Mouse (Mus musculus): ENCODE results near the gene Senp2. TPM values are rescaled to one million over a fixed set of nuclear protein-coding genes. Genes with fewer than 3 reads are reported as not detected.
"Not testable (repeated sequence)": the region's sequence is repeated elsewhere in the genome, so short reads cannot be mapped to it uniquely, and the experiment has no call there.

Senp2 gene
- total RNA-seq (2021), result 10 to 100 TPM; 18.3 to 22.1 TPM
- long read RNA-seq, experiment 1, full-length matches to known transcripts, result 9 of 16 reads
- long read RNA-seq, experiment 1, partial matches to known transcripts, result 0 of 16 reads
- long read RNA-seq, experiment 1, other reads (novel, unspliced or antisense), result 7 of 16 reads
- long read RNA-seq, experiment 2, full-length matches to known transcripts, result 14 of 21 reads
- long read RNA-seq, experiment 2, partial matches to known transcripts, result 1 of 21 reads
- long read RNA-seq, experiment 2, other reads (novel, unspliced or antisense), result 6 of 21 reads

DNA sequence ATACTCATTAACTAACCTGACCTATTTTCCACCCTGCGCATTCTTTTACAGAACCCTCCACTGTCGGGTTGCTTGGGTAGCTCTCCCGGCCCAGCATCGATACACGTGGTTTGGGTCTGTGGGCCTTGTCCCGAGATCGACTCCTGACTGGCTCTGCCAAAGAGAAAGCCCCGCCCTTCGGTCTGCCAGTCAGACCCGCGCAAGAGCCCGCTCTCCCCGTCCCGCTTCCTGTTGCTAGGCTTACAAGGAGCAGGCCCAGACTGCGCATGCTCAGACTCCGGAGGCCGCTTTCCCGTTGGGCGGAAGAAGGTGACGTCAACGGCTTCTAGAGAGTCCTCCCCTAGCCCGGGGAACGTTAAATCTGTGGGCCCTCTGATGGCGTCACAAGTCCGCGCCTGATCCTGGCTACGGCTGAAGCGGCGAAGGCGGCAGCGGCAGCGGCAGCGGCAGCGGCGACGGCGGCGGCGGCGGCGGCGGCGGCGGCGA is at the start of gene Senp2:
TSS of gene Senp2 (plus strand) at position 386 of the 486 bp plus-strand sequence.
- intact Hi-C loops (cut with DNase I; ENCODE audit: low total_unique reads), result no loop called here
- DNase-seq, result peak; percentile 100

DNA sequence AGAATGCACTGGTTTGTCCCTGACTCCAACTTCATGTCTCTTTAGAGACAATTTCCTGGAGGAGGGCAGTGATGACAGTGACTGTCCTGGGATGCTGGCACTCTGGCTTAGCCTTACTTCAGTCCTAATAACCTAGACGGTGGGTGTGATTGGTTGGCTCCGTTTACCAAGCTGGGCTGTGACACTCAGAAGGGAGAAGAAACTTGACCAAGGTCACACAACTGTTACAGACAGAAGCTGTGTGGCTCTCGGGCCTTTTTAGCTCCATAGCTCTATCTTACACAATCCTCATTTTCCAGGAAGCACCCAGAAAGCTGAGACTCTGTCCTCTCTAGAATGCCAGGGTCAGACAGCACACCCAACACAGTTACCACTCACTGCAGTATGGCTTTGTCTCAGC is 43.7 kb upstream of the Senp2 start:
- DNase-seq, result no peak
- intact Hi-C loops (cut with DNase I; ENCODE audit: low total_unique reads), result no loop called here

DNA sequence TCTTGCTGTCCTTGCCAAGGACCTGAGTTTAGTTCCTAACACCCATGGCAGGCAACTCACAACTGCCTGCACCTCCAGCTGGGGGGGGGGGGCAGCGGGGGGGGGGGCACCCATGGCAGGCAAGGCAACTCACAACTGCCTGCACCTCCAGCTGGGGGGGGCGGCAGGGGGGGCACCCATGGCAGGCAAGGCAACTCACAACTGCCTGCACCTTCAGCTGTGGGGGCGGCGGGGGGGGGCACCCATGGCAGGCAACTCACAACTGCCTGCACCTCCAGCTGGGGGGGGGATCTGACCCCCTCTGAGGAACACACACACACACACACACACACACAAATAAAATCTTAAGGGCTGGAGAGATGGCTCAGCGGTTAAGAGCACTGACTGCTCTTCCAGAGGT is 39.4 kb upstream of the Senp2 start:
- DNase-seq, result no peak
- intact Hi-C loops (cut with DNase I; ENCODE audit: low total_unique reads), result no loop called here

GRCm38 (mm10) chr16:21970536-21970935 is 38.7 kb upstream of the Senp2 start:
- intact Hi-C loops (cut with DNase I; ENCODE audit: low total_unique reads), result no loop called here
- no peak for DNase-seq

- intact Hi-C loops (cut with DNase I; ENCODE audit: low total_unique reads), result no loop called here
- DNase-seq, result no peak
Observed at GRCm38 (mm10) chr16:21971446-21971845, 37.8 kb upstream of the Senp2 start.

GRCm38 (mm10) chr16:21976203-21976602 is 33.1 kb upstream of the Senp2 start:
- intact Hi-C loops (cut with DNase I; ENCODE audit: low total_unique reads), result no loop called here

DNA sequence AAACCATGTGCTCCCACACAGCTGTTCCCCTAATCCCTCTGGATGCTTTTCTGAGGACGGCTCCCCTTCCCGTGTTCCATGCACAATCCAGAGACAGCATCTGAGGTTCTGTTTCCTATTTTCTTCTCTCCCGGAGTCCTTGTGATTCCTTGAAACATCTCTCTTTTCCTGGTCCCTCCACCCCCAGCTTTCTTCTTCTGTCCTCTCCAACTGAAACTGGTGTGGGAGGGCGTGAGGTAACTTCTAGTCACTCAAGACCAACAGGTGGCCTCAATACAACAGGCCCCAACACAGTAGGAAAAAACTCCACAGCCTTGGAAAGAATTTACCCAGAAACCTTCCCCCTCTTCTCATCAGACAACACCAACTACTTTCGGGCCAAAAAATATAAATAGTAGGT is 31.9 kb upstream of the Senp2 start:
- intact Hi-C loops (cut with DNase I; ENCODE audit: low total_unique reads), result no loop called here

More at GRCm38 (mm10) chr16:21976203-21976602, 33.1 kb upstream of the Senp2 start:
- peak; percentile 7 for DNase-seq

DNA sequence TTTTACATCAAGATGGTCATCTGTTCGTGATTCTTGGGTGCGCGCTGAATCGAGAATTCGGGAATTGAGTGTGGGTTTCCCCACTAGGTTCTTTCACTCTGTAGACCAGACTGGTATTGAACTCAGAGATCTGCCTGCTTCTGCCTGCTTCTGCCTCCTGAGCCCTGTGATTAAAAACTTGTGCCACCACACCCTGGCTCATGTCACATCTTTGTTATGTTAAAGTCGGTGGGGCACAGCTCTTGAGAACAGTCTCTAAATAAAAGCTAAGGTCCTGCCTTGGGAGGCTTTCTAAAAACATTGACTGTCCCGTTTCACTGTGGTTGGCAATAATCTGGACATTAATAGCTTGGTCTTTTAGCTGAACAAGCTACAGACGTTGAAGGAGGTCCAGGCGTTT is 26.1 kb upstream of the Senp2 start:
- DNase-seq, result no peak
- intact Hi-C loops (cut with DNase I; ENCODE audit: low total_unique reads), result no loop called here

More for the DNA sequence above, 31.9 kb upstream of the Senp2 start:
- no peak for DNase-seq

DNA sequence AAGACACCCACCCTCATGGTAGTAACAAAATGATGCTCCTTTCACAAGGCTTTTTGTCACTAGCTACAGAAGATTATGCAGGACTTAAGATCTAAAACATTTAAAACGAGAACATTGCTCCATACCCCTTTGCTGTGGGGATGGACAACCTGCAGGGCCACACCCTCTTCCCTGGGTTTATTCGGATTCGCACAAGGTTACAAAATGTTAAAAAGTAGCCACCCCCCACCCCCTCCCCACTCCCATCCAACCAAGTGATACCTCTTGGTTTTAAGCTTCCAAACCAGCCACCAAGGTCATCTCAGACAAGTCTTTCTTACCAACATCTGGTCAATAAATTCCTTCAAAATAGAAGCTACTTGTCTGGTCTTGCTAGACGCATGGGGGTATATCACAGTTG is 25.7 kb upstream of the Senp2 start:
- no peak for DNase-seq
- intact Hi-C loops (cut with DNase I; ENCODE audit: low total_unique reads), result no loop called here

- no peak for DNase-seq
- intact Hi-C loops (cut with DNase I; ENCODE audit: low total_unique reads), result no loop called here
Observed at GRCm38 (mm10) chr16:21984091-21984490, 25.2 kb upstream of the Senp2 start.

DNA sequence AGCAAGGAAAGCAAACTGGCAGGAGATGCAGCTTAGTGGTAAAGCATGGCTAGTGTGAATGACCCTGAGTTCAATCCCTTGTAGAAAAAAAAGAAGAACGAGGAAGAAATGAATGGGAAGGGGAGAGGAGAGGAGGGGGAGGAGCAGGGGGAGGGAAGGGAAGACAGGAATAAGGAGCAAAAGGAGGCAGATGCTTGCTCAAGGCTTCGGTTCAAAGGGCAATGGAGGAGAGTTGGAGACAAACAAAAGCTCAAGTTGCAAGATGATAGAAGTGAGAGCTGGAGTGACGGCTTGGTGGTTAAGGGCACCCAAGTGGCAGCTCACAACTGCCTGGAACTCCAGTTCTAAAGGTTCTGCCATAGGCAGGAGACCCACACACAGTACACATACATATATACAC is 23.1 kb upstream of the Senp2 start:
- intact Hi-C loops (cut with DNase I; ENCODE audit: low total_unique reads), result no loop called here
- no peak for DNase-seq

DNA sequence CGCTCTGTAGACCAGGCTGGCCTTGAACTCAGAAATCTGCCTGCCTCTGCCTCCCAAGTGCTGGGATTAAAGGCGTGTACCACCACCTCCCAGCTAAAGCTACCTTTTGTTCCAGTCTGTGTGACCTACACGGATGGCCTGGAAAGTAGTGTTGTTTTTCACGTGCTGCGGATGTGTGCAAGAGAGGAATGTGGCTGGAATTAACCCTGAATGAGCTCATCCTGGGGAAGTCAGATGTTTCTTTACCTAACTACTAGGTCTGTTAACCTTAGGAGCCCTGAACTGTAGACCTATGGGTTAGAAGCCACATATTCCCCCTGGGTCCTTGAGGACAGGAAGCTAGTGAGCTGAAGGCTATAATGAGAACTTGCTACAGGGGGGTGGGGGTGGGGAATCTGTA is 21.3 kb upstream of the Senp2 start:
- no peak for DNase-seq
- intact Hi-C loops (cut with DNase I; ENCODE audit: low total_unique reads), result no loop called here

DNA sequence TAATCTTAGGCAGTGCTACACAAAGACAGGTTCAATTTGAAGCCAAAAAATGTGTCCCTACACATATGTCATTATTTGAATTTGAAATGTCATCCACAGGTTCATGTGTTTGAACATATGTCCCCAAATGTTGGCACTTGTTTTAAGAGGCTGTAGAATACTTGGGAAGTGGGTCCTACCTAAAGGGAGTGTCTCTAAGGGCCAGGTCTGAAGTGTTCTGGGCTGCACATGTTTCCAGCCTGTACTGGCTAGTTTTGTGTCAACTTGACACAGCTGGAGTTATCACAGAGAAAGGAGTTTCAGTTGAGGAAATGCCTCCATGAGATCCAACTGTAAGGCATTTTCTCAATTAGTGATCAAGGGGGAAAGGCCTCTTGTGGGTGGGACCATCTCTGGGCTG is 18.4 kb upstream of the Senp2 start:
- DNase-seq; intact Hi-C loops (cut with DNase I; ENCODE audit: low total_unique reads): not testable (repeated sequence)

GRCm38 (mm10) chr16:21991774-21992173 is 17.5 kb upstream of the Senp2 start:
- intact Hi-C loops (cut with DNase I; ENCODE audit: low total_unique reads), result no loop called here
- no peak for DNase-seq

GRCm38 (mm10) chr16:21995304-21995703 is 14.0 kb upstream of the Senp2 start, which contains the start of gene Liph:
TSS of gene Liph (minus strand) at chr16:21995663.
- DNase-seq, result no peak
- intact Hi-C loops (cut with DNase I; ENCODE audit: low total_unique reads), result no loop called here

DNA sequence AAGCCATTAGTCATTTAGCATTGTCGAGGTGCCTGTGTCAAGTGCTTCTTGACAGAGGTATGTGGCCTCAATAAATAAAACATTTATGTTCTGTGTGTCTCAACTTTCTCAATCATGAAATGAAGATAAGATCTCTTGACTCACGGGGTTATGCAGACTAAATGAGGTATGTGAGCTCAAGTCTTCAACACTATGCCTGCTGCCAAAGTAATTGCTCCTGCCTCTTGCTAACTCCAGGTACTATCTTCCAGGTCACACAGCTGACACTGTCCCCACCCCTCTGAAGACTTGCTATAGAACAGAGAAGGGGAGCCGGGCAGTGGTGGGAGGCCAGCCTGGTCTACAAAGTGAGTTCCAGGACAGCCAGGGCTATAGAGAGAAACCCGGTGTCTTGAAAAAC is 12.9 kb upstream of the Senp2 start:
- DNase-seq, result no peak

DNA sequence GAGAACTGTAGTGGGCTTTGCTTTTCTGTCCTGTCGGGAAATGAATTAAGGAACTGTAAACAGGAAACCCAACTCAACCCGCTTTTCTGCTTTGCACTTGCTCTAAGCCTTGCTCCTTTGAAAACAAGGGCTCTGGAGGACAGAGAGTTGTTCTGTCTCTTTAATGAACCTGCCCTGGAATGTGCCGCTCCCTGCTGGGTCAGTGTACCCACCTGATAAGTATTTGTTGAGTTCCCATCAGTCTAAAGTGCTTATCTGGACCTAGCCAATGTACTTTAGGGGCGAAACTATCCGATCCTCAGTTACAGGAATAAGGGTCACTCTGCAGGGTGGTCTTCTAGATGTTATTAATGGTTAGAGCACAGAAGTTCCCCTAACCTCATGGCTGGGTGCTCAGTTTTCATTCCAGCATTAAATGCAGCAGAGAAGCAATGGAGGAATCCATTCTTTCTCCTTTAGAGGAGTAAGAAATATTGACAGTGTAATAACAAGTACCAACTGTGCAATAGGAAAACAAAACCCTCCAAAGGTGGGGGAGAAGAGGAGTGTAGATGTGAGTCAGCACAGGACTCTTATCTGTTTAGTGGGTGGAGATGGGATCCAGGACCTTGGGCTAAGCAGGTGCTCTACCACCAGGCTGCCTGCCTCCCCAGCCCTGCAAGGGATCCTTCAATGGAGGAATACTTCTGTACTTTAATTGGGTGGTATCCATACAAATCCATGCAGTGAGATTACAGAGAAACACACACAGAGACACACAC is 12.2 kb upstream of the Senp2 start:
- intact Hi-C loops (cut with DNase I; ENCODE audit: low total_unique reads), result no loop called here
- no peak for DNase-seq

More for the DNA sequence above, 12.9 kb upstream of the Senp2 start:
- intact Hi-C loops (cut with DNase I; ENCODE audit: low total_unique reads), result no loop called here

DNA sequence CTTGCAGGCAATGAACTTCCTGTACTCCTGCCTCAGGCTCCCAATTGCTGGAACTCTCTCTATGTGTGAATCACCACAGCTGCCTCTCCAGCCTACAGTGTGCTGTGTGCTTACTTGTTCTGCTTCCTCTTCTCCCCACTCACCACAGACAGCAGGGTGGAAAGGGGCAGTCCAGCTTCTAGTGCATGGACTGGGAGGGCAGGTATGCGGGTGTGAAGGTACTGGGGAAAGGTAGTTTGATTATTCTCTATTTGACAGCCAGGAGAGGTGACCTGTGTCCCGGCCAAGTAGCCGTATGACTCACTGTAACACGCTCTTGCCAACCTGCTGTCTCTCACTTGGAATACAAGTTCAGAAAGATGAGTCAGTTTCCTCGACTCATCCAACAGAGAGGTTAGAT is 11.2 kb upstream of the Senp2 start:
- no peak for DNase-seq
- intact Hi-C loops (cut with DNase I; ENCODE audit: low total_unique reads), result no loop called here

- DNase-seq, result no peak
- intact Hi-C loops (cut with DNase I; ENCODE audit: low total_unique reads), result no loop called here
Observed at GRCm38 (mm10) chr16:21999941-22000690, 9.2 kb upstream of the Senp2 start.

GRCm38 (mm10) chr16:22001172-22001571 is 8.1 kb upstream of the Senp2 start:
- DNase-seq, result no peak
- intact Hi-C loops (cut with DNase I; ENCODE audit: low total_unique reads), result no loop called here

Measured in gastrocnemius, postnatal 14 days (tissue).